Mouse (Mus musculus) frontal cortex, postnatal 36 days (tissue): ENCODE measurements around the gene Prpsap1.

Experiments
- DNase-seq, 2 experiments: peaks; one replicate each; pipeline ENCODE4 v3.0.0; 2022; ENCODE audit warnings: low spot score in 2 of 2

The Prpsap1 gene

DNA sequence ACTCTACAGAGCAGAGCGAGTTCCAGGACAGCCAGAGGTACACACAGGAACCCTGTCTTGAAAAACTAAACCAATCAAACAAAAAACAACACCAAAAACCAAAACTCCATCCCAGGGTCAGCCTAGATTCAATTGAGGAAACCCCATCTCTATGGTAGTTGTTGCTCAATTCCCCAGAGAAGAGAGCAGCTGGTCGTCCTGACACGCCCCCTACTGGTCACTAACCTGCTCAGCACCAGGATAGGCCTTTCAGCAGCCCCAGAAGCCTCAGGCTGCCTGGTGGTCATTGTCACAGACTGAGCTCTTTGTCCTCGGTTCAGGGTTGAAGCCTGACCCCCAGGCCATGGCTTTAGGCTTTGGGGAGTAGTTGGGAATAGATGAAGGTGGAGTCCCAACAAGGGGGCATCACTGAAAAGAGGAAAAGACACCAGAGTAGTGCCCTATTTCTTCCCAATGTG is at the start of gene Prpsap1:
Gene Prpsap1, minus strand, starts transcription at position 408 of the 458 bp plus-strand sequence.
- DNase-seq, result peak in 1 of 2 experiments; percentile 20

DNA sequence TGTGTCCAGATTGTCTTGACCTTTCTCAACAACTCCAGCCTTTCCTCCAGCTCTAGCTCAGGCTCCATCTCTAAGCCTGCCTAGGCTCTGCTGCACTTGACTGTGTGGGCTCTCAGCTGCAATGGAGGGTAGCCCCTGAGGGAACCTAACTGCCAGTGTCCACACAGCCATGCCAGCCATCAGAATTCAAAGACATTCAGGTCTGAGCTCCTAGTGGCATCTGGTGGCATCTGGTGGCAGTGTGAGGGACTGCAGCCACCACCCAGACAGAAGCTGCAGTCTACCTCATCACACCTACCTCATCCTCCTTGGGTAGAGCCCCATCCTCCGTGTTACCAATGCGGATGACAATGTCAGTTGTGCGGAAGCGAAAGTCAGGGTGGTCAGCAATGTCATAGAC is 49.1 kb upstream of the Prpsap1 start:
- DNase-seq, result peak in 1 of 2 experiments; percentile 64

DNA sequence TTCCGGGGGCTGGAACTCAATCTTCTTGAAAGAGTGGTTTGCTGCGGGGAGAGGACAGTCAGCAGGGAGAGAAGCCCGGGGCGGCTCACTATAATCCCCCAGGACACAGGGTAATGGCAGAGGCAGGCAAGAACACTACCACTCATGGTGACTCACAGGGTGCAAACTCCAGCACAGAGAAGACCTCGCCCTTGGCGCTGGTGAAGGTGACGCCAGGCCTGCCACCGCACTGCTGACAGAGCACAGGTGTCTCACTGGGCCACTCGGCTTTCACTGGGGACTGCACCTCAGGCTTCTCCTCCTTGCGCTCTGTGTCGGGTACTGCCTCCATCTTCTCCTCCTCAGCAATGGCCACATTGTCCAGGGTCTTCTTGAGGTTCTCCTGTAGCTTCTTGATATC is 47.2 kb upstream of the Prpsap1 start:
- DNase-seq, result no peak

DNA sequence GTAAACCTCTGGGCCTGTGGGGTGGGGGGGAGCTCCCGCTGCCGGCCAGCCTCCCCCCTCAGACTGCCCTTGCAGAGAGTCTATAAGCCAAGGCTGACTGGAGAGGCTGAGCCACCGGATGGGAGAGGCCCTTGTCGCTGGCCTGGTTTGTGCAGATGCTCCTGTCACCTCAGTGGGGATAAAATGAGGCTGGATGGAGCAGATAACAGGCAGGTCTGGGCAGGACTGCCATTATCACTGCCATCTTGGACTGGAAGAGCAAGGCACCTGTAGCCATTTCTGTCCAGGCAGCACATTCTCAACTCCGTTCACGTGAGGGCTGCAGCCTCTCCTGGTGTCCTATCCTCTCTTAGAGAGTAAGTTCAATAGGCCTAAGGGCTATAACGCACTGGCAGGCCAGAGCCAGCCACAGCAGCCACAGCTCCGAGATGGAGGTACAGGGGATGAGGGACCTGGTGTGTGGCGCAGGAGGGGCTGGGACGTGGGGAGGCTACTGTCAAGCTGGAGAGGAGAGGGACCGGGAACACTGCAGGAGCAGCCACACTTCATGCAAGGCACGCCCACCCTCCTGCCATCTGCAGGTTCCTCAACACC is 44.2 kb upstream of the Prpsap1 start:
- no peak for DNase-seq

DNA sequence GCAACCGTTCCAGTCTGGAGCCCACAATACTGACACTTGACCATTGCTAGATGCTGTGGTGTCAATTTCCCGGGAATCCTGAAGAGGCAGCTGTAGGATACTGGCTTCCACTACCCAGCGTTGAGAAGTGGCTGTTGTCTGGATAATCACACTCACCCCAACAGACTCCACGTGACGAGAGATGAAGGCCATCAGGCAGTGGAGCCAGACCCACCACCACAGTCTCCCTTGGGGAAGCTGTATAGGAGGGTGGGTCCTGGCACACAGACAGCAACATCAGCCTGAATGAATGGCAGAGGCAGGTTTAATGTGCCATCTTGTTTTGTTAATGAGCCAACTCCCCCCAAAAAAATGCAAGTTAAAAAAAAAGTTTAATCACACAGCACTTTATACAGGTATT is 43.4 kb upstream of the Prpsap1 start:
- no peak for DNase-seq

DNA sequence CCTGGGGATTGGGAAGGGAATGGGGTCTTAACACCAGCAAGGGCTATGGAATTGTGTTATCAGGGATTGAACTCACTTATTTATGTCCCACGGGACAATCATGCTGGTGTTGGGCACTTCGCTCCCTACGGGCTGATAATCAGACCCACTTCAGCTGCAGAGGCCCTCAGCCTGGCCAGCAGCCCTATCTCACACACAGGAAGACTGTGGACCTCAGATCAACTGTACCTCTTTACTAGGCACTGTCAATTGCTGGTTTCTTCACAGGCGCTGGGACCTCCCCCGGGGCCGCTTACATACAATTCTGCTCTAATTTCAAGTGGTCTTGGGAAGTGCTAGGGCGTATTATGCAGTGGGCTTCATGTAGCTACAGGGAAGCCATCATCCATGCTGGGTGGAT is 42.7 kb upstream of the Prpsap1 start:
- no peak for DNase-seq

DNA sequence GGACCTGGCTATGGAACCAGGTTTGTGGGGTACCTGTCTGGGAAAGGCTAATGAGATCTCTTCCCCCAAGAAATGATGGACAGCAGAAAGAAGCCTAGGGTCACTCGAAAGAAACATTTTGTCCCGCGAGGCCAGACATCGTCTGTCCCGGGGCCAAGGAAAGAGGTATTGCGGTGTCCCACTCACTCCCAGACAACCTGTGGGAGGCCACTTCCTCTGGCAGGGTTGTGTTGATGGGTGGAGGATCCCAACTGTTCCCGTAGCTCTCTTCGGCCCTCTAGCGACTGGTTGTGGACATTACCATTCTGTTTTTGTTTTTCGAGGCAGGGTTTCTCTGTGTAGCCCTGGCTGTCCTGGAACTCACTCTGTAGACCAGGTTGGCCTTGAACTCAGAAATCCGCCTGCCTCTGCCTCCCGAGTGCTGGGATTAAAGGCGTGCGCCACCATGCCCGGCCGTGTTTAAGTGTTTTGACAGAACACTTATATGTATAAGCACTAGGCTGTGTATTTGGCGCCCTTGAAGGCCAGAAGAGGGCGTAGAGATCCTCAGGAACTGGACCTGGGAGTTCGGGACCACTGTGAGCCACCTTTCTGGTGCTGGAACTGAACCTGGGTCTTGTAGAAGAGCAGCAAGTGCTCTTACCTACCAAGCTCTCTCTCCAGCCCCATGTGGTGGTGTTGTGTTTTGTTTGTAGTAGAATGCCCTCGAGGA is 40.3 kb upstream of the Prpsap1 start:
- DNase-seq, result peak; percentile 69 to 73

DNA sequence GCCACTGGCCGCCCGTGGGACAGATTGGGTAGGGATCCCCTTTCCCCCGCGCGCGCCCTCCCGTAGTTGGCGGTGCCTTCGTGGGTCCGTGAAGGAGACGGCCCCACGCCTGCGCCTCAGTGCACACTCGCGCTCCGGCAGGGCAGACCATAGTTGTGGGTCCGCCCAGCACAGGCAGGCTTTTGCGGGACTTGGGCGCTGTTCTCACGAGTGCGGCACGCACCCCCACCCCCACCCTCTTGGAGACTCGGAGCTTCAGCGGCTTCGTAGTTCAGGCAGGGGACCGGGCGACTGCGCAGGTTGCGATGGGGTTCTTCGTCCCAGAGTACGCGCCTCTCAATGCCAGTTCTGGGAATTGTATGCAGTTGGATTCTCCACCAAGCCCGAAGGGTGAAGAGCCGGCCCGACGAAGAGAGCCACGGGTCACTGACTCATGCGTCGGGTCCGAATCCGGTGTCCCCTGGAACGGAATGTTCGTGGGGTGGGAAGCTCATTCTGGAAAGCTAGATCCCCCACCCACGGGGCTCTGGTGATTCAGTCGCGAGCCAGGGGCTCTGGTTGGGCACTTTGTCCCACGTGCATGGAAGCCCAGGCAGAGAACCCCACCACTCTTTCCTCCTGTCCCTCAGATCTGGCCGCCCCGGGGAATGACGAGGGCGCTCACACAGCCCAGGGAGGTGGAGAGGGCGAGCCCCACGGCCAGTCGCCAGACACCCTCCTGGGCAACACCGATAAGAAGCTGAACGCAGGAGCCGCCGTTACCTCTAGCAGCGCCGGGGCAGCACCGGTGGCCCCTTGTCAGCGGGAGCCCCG is 39.5 kb upstream of the Prpsap1 start:
- DNase-seq, result no peak

- DNase-seq, result peak; percentile 49 to 54
These were observed 38.9 kb upstream of the Prpsap1 start for GRCm38 (mm10) chr11:116532810-116533338.

DNA sequence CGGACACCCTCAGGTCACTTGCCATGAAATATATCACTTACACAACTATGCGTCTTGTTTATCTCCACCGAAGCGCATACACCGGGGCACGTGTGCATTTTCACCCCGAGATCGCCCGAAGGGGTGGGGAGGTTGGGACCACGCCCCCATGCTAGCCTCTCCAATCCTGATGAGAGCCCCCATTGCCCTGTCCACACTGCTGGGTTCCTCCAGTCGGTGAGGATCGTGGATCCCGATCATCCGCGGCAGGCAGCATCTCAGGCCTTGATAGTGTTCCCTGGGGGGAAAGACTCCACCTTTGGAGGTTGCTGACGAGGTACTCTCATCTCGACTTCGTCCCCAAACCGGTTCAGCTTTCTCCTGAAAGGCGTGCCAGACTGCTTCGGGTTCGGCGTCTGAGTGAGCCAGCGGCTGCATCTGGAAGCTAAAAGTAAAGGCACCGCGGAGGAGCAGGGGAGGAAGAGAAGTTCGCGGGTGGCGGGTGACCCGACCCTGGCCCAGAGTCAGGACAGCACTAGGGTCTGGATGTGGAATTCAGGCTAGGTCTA is 38.3 kb upstream of the Prpsap1 start:
- DNase-seq, result no peak

- DNase-seq, result no peak
These were observed 37.6 kb upstream of the Prpsap1 start for GRCm38 (mm10) chr11:116531371-116532191.

DNA sequence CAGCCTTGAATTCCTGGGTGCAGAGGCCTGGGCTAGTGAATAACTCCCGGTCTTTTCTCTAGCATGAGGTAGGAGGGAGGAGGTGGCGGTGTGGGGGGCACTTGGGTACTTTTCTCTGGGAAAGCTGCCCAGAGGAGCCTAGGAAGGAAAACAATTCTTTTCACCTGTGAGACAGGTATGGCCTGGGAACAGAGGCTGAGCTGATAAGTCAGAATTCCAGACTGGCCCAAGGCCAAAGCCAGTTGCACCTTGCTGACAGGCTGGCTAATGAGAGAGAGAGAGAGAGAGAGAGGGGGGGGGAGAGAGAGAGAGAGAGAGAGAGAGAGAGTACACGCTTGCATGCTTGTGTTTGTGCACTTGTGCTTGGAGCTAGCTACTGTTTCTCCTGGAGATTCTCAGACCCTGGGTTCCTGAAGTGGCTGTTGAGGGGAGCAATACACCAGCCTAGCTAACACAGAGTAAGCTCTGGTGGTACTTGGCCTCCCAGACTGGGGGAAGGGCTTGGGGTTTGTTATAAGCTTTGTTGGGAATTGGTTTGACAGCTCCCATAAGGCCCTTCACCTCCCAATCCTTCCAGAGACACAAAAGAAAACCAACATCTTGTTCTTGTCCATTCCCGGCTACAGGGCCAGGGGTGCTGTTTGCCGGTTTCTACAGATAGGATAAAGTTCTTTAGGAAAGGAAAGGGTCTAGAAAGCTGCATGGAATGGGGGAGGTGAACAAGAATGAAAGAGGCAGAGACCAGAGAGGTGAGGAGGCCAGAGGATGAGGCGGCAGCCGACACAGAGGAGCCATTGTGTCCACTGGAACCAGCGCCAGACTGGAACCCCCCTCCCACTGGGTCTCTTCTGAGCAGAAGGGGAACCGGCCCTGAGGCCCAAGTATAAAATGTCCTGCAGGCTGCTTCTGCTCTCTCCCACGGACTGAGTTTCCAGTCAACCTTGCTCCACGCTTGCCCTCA is 36.5 kb upstream of the Prpsap1 start, which contains the start of gene Sphk1:
Gene Sphk1, plus strand, starts transcription at position 739 of the 961 bp plus-strand sequence.
- no peak for DNase-seq

DNA sequence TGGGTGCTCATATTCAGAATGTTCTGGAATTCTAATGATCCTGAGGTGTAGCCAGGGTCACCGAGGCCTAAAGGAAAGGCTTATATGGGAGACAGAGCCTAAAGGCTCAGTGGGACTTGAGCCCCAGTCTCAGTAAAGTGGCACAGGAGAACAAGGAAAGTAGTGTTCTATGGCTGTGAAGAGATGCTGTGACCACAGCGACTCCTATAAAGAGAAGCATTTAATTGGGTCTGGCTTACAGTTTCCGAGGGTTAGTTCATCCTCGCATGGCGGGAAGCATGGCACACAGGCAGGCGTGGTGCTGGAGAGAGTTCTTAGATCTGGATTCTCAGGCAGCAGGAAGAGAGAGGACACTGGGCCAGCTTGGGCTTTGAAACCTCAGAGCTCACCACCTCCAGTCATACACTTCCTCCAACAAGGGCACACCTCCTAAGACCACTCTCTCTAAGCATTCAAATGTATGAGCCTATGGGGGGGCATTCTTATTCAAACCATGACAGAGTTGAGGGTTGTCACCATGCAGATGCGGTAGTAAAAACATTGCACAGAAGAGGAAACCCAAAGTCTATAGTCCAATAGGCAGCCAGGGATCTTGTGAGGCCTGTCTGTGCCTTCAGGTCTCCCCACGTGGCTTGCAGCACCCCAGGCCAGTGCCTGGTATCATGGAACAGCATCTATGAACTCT is 34.8 kb upstream of the Prpsap1 start:
- no peak for DNase-seq

GRCm38 (mm10) chr11:116523699-116524189 is 29.7 kb upstream of the Prpsap1 start:
- DNase-seq, result no peak

DNA sequence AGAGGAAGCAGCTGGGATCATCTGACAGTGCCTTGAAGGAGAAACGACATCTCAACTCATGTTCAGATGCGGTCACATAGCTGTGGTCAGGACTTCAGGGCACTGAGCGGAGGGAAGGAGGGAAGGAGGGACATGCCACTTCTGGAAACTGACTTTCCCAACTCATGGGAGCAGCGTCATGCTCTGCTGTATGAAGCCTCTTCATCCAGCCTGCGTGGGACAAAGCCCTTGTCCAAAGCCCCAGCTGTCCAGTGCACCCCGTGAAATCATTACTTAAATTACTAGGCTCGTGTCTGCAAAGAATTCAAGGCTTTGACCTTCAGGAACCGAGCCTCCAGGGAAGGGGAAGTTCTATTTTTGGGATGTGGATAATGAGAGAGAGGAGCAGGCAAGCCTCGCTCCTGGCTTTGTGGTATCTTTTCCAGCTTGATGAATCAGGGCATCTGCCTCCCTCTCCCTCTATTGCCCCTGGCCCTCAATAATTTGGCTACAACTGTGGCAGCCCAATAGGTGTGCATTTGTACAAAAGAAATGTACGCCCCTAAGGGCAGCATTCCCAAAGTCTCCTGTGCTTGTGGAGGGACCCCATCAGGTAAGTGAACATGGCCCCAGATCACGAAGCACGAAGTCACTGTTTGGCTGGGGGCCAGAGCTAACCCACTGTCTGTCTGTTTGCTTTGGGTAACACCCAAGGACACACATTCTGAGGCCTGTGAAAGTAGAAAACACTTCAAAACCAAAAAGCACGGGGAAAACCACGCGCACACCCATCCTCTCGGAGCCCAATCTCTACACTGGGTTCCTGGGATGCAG is 29.1 kb upstream of the Prpsap1 start:
- no peak for DNase-seq

DNA sequence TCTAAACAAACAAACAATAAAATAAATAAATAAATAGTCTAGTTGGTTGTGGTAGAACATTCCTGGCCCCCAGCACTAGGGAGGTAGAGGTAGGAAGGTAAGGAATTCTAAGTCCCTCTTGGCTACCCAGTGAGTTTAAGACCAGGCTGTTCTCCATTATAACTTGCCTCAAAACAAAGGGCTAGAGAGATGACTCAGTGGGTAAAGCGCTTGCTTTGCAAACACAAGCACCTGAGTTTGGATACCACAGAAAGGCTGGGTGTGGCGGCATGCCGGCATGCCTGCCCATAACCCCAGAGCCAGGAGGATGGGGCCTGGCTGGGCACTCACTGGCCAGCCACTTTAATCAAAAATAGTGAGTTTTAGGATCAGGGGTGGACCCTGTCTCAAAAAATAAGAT is 28.0 kb upstream of the Prpsap1 start:
- DNase-seq, result no peak

GRCm38 (mm10) chr11:116521143-116521542 is 27.1 kb upstream of the Prpsap1 start:
- DNase-seq, result no peak

- DNase-seq, result no peak
These were observed 24.5 kb upstream of the Prpsap1 start for GRCm38 (mm10) chr11:116518482-116518881.
